ENCODE assay signal across 27 mouse cellular contexts in the genomic region with DNA sequence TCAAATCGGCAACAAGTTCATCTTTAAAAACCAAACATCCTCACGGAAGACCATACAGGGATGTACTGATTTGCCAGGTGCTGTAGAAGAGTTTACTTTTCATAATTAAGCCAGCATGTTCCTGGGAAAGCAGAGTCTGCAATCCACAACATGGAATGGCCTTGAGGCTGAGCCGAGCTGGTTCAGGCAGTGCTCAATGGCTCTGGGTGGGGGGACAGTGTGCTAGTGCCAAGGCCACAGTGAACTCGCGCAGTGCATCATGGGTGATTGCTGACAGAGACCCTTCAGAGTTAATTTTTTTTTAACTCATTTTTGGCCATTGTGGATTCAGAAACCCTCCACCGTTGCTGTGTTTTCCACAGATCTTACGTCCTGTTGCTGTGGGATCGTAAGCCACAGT. TPM values are rescaled to one million over a fixed set of nuclear protein-coding genes. Genes with fewer than 3 reads are reported as not detected.
A peak's percentile ranks its signal among the peaks of the same experiment; 100 is the strongest.
DNase-seq lines count a peak whose midpoint lies in the region; TF ChIP-seq lines count a peak whose summit lies in the region.
"Had no signal": no experiment of that assay in that cellular context is flagged by ENCODE, and none has a peak within 500 bp of the region (broad histone marks: within the 10 kb centered on the region; RNA-seq: fewer than 3 reads in every experiment).

No protein-coding gene starts in this region.

- H3K27me3 ChIP-seq in thymus, adult 2 months (ENCODE audit: control insufficient read depth, insufficient read depth, low read length) = no peaks in the 10 kb centered on the region
- no peaks in the 10 kb centered on the region for H3K27me3 ChIP-seq in heart, adult 2 months (ENCODE audit: control insufficient read depth, insufficient read depth, low read length)
- H3K27me3 ChIP-seq: heart, embryonic 12.5 days; liver, embryonic 15.5 days; lung, embryonic 15.5 days had no signal

- TF ChIP-seq POLR2A in thymus, adult 2 months (IDR thresholded peaks at IDR 0.05; ENCODE audit: control insufficient read depth, extremely low read depth, insufficient read depth, low read length, poor library complexity) = no peak
- TF ChIP-seq POLR2A in heart, adult 2 months (IDR thresholded peaks at IDR 0.05; ENCODE audit: insufficient read depth, low read depth, low read length) = no peak

- DNase-seq in adrenal gland, adult (ENCODE audit: inconsistent age in 2 of 2, low spot score in 1 of 2) = peak; percentile 81 to 84
- no peak for DNase-seq in adrenal gland, postnatal 4 days (ENCODE audit: low spot score in 2 of 2)
- DNase-seq in left cerebral cortex, postnatal 4 days = peak; percentile 19
- no peak for DNase-seq in left cerebral cortex, postnatal 10 days (ENCODE audit: extremely low spot score in 1 of 2, low spot score in 2 of 2)
- peak; percentile 58 to 78 for DNase-seq in adrenal gland, postnatal 36 days
- peak; percentile 85 for DNase-seq in testis, postnatal 10 days (ENCODE audit: low spot score)
- DNase-seq in thymus, adult 2 months = no peak
- no peak for DNase-seq in heart, adult 2 months
- DNase-seq: cerebellum, adult 9-11 months; forebrain, postnatal 0 days; gastrocnemius, postnatal 14 days; heart, adult 11 months; heart, postnatal 10 days; kidney, adult 18-20 months; layer of hippocampus, adult 9-11 months; liver; lung, postnatal 36 days; right cerebral cortex, postnatal 14 days; spleen, adult 18-20 months; thymus, postnatal 36 days had no signal

- no peaks in the 10 kb centered on the region; the same call in 1 of the 2 replicates for H3K79me2 ChIP-seq in heart, adult 2 months (replicated peaks; ENCODE audit: control insufficient read depth, insufficient read depth, low read length)

- H3K27ac ChIP-seq in thymus, adult 2 months (ENCODE audit: control insufficient read depth, insufficient read depth, low read length) = no peak overlapping the region
- H3K27ac ChIP-seq in heart, adult 2 months = no peak overlapping the region
- H3K27ac ChIP-seq: hindbrain, embryonic 10.5 days; kidney, postnatal 0 days; left cerebral cortex, adult 2 months; limb, embryonic 10.5 days; liver, embryonic 15.5 days; lung, embryonic 15.5 days had no signal

- H3K36me3 ChIP-seq in thymus, adult 2 months (ENCODE audit: control insufficient read depth, insufficient read depth, low read length) = no peaks in the 10 kb centered on the region
- H3K36me3 ChIP-seq in heart, adult 2 months (ENCODE audit: control insufficient read depth, insufficient read depth, low read length) = no peaks in the 10 kb centered on the region
- H3K36me3 ChIP-seq: liver, embryonic 15.5 days had no signal

- no peaks in the 10 kb centered on the region for H3K4me1 ChIP-seq in thymus, adult 2 months (replicated peaks; ENCODE audit: control insufficient read depth, insufficient read depth, low read length)
- H3K4me1 ChIP-seq in heart, adult 2 months (ENCODE audit: control insufficient read depth, insufficient read depth, low read length) = no peaks in the 10 kb centered on the region
- H3K4me1 ChIP-seq: limb, embryonic 10.5 days; liver, embryonic 15.5 days had no signal

- no peak for TF ChIP-seq CTCF in thymus, adult 2 months (IDR thresholded peaks at IDR 0.05; ENCODE audit: borderline replicate concordance, control insufficient read depth, extremely low read depth, insufficient read depth, low read length, poor library complexity)
- TF ChIP-seq CTCF in heart, adult 2 months (IDR thresholded peaks at IDR 0.05) = no peak

- no peak overlapping the region for H3K9ac ChIP-seq in heart, adult 2 months (ENCODE audit: low read depth, low read length)
- H3K9ac ChIP-seq: forebrain, postnatal 0 days; heart, embryonic 12.5 days; liver, embryonic 15.5 days; lung, embryonic 15.5 days had no signal

- no peak for TF ChIP-seq EP300 in heart, adult 2 months (IDR thresholded peaks at IDR 0.05; ENCODE audit: insufficient read depth, low read depth, low read length)

- no peak overlapping the region for H3K4me3 ChIP-seq in thymus, adult 2 months (ENCODE audit: control insufficient read depth, insufficient read depth, low read length)
- H3K4me3 ChIP-seq in heart, adult 2 months = no peak overlapping the region
- H3K4me3 ChIP-seq: heart, embryonic 12.5 days; hindbrain, embryonic 10.5 days; left cerebral cortex, adult 2 months; limb, embryonic 10.5 days; liver, embryonic 15.5 days; lung, embryonic 15.5 days had no signal

- intact Hi-C loops in left cerebral cortex, postnatal 4 days (cut with DNase I) = no loop called here
- intact Hi-C loops in left cerebral cortex, postnatal 10 days (cut with DNase I) = loop anchor here (10.0 kb wide), 1 partner anchor 200 kb away; no protein-coding TSS in a partner anchor
- intact Hi-C loops in heart, adult 2 months (cut with DNase I) = no loop called here

- 97% methylated on average over 8 of the region's 8 CpGs for WGBS in thymus, adult 2 months
- WGBS in heart, adult 2 months = 91% methylated on average over 8 of the region's 8 CpGs

RNA-seq across cellular contexts. Expression of a gene that starts 10.1 kb away (rescaled TPM):
- 10 to 100 TPM; 35.1 to 40.6 TPM for total RNA-seq in adrenal gland, postnatal 4 days (2021)
- 10 to 100 TPM; 16.6 to 19.4 TPM for total RNA-seq in left cerebral cortex, postnatal 4 days (2021)
- total RNA-seq in left cerebral cortex, postnatal 10 days (2021) = 10 to 100 TPM; 10.1 to 12.4 TPM
- 10 to 100 TPM; 25.9 to 32.3 TPM for total RNA-seq in adrenal gland, postnatal 36 days (2021)
- polyA plus RNA-seq in thymus, adult 2 months (2012; rRNA removed) = 1.3 and 1.6 TPM in 2 replicates
- 1 to 10 TPM; 3.7 to 4.3 TPM for total RNA-seq in heart, adult 2 months (2021)
- polyA plus RNA-seq in heart, adult 2 months (2012; rRNA removed) = 1.1 and 1.5 TPM in 2 replicates

Comparison
In these comparisons a context has a peak if more than half of its experiments do, and no peak if none do; other contexts are left out.
1. DNase-seq: peak in adrenal gland, adult (2 of 2), left cerebral cortex, postnatal 4 days (single experiment), adrenal gland, postnatal 36 days (2 of 2) and testis, postnatal 10 days (single experiment); none in adrenal gland, postnatal 4 days (0 of 2), left cerebral cortex, postnatal 10 days (0 of 2), thymus, adult 2 months (single experiment) and heart, adult 2 months (0 of 2).